Mouse (Mus musculus): ENCODE measurements around the gene Dab1.

- no peak for TF ChIP-seq CTCF (IDR thresholded peaks at IDR 0.05; ENCODE audit: control insufficient read depth, insufficient read depth, low read length)
- TF ChIP-seq POLR2A (IDR thresholded peaks at IDR 0.05; ENCODE audit: borderline replicate concordance, control insufficient read depth, low read depth, low read length), result no peak
These were observed 355.8 kb downstream of the Dab1 start for GRCm38 (mm10) chr4:103974946-103975345.
